Mouse (Mus musculus) liver, embryonic 15.5 days (tissue): ENCODE results near the gene Zfp689. TPM values are rescaled to one million over a fixed set of nuclear protein-coding genes. Genes with fewer than 3 reads are reported as not detected.
"Not testable (repeated sequence)": the region's sequence is repeated elsewhere in the genome, so short reads cannot be mapped to it uniquely, and the experiment has no call there.

Experiments
- ATAC-seq: fragments of 200-750 bp; cut with Nextera tagmentation; 2 replicates; pipeline ENCODE4 v1.8.0; 2017; ENCODE audit warnings: moderate number of reproducible peaks, mild to moderate bottlenecking, moderate library complexity; ENCODE audit not compliant: insufficient read depth
- H3K27ac ChIP-seq: fragments of 300-500 bp; sonication (generic); replicated peaks from 2 replicates; pipeline ENCODE4 v1.5.1; 2015; ENCODE audit warnings: mild to moderate bottlenecking, inconsistent platforms
- H3K27me3 ChIP-seq: fragments of 300-500 bp; sonication (generic); 2 replicates; pipeline ENCODE4 v1.6.1; 2015; ENCODE audit warnings: mild to moderate bottlenecking, inconsistent platforms
- H3K36me3 ChIP-seq: fragments of 300-500 bp; sonication (generic); replicated peaks from 2 replicates; pipeline ENCODE4 v1.6.1; 2015; ENCODE audit warnings: moderate library complexity, mild to moderate bottlenecking, inconsistent platforms
- H3K4me1 ChIP-seq: fragments of 300-500 bp; sonication (generic); replicated peaks from 2 replicates; pipeline ENCODE4 v1.6.1; 2015; ENCODE audit warnings: inconsistent platforms
- H3K4me2 ChIP-seq: fragments of 300-500 bp; sonication (generic); 2 replicates; pipeline ENCODE4 v1.6.1; 2015; ENCODE audit warnings: moderate library complexity, mild to moderate bottlenecking, inconsistent platforms
- H3K4me3 ChIP-seq: fragments of 300-500 bp; sonication (generic); replicated peaks from 2 replicates; pipeline ENCODE4 v1.5.1; 2015; ENCODE audit warnings: mild to moderate bottlenecking, inconsistent platforms
- H3K9ac ChIP-seq: fragments of 300-500 bp; sonication (generic); 2 replicates; pipeline ENCODE4 v1.6.1; 2015; ENCODE audit warnings: moderate library complexity, mild to moderate bottlenecking, inconsistent platforms
- H3K9me3 ChIP-seq: fragments of 300-500 bp; sonication (generic); replicated peaks from 2 replicates; pipeline ENCODE4 v1.6.1; 2016; ENCODE audit warnings: inconsistent platforms
- WGBS: fragments of 180-500 bp; shearing (Covaris S2); methylation state at CpG from one replicate; pipeline ENCODE4 v1.1.7; 2015; ENCODE audit warnings: mixed read lengths; ENCODE audit not compliant: insufficient replicate concordance; 5-methylcytosine and 5-hydroxymethylcytosine counted together
- polyA plus RNA-seq: library from polyadenylated mRNA; unstranded; fragments of >200 nt; fragmentation: Nextera tagmentation; extraction: Ambion mirVana; gene quantifications from 2 replicates; pipeline ENCODE4 v1.2.1, GENCODE M21; 2015

The Zfp689 gene
- polyA plus RNA-seq: 2.1 TPM in 2 replicates

- H3K4me3 ChIP-seq: peak within 1 kb of the TSS; percentile 81
- peak within 1 kb of the TSS; percentile 93 for H3K27ac ChIP-seq
- peak; percentile 92 for ATAC-seq
- H3K4me2 ChIP-seq: peak within 1 kb of the TSS; percentile 81
- under 1% methylated on average over 54 of the region's 54 CpGs for WGBS
- H3K36me3 ChIP-seq: peaks cover 39% of the 10 kb centered on the region
- H3K9me3 ChIP-seq: no peaks in the 10 kb centered on the region
- H3K9ac ChIP-seq: peak within 1 kb of the TSS; percentile 90
- no peaks in the 10 kb centered on the region for H3K27me3 ChIP-seq
- H3K4me1 ChIP-seq: peaks cover 52% of the 10 kb centered on the region
Observed at GRCm38 (mm10) chr7:127448521-127449300, at the start of gene Zfp689. TSS of gene Zfp689 (minus strand) at chr7:127449158.

GRCm38 (mm10) chr7:127498407-127498806 lies 49.4 kb upstream of the Zfp689 start:
- ATAC-seq: no peak
- no peaks in the 10 kb centered on the region; the same call in 1 of the 2 replicates for H3K27me3 ChIP-seq
- H3K9ac ChIP-seq: no peak overlapping the region
- no peaks in the 10 kb centered on the region for H3K36me3 ChIP-seq
- no peak overlapping the region for H3K4me3 ChIP-seq
- H3K9me3 ChIP-seq: no peaks in the 10 kb centered on the region
- no peak overlapping the region for H3K4me2 ChIP-seq
- H3K27ac ChIP-seq: no peak overlapping the region
- 36% methylated on average over 3 of the region's 3 CpGs for WGBS
- peaks cover 2% of the 10 kb centered on the region; the same call in 1 of the 2 replicates for H3K4me1 ChIP-seq

- Histone ChIP-seq H3K9ac (no peak overlapping the region), H3K9me3 (no peaks in the 10 kb centered on the region), H3K4me2 (no peak overlapping the region), H3K36me3 (peaks cover 4% of the 10 kb centered on the region), H3K4me3 (no peak overlapping the region), H3K27me3 (no peaks in the 10 kb centered on the region), H3K27ac (no peak overlapping the region; the same call in 1 of the 2 replicates), H3K4me1 (peaks cover 2% of the 10 kb centered on the region)
- WGBS: 61% methylated on average over 2 of the region's 2 CpGs
- ATAC-seq: peak; percentile 44
Observed at GRCm38 (mm10) chr7:127497382-127497781, 48.4 kb upstream of the Zfp689 start.

- Histone ChIP-seq H3K36me3 (peaks cover 31% of the 10 kb centered on the region), H3K4me2 (no peak overlapping the region), H3K9me3 (no peaks in the 10 kb centered on the region), H3K27ac (no peak overlapping the region), H3K4me3 (no peak overlapping the region), H3K27me3 (no peaks in the 10 kb centered on the region), H3K4me1 (peaks cover 2% of the 10 kb centered on the region), H3K9ac (no peak overlapping the region)
- ATAC-seq: no peak
Observed at GRCm38 (mm10) chr7:127494648-127495047, 45.7 kb upstream of the Zfp689 start.

- Histone ChIP-seq H3K27me3 (no peaks in the 10 kb centered on the region), H3K4me1 (peaks cover 2% of the 10 kb centered on the region), H3K27ac (no peak overlapping the region), H3K9me3 (no peaks in the 10 kb centered on the region), H3K36me3 (peaks cover 56% of the 10 kb centered on the region), H3K4me2 (no peak overlapping the region), H3K9ac (no peak overlapping the region), H3K4me3 (no peak overlapping the region)
- WGBS: 78% methylated on average over 3 of the region's 3 CpGs
- no peak for ATAC-seq
Observed at GRCm38 (mm10) chr7:127491846-127492245, 42.9 kb upstream of the Zfp689 start.

GRCm38 (mm10) chr7:127489982-127490381 lies 41.0 kb upstream of the Zfp689 start:
- no peak overlapping the region for H3K4me2 ChIP-seq
- WGBS: 86% methylated on average over 7 of the region's 7 CpGs
- H3K9me3 ChIP-seq: no peaks in the 10 kb centered on the region
- no peak overlapping the region for H3K27ac ChIP-seq
- ATAC-seq: no peak
- no peak overlapping the region for H3K9ac ChIP-seq
- no peak overlapping the region for H3K4me3 ChIP-seq
- H3K4me1 ChIP-seq: peaks cover 1% of the 10 kb centered on the region
- H3K36me3 ChIP-seq: peaks cover 75% of the 10 kb centered on the region
- H3K27me3 ChIP-seq: no peaks in the 10 kb centered on the region

GRCm38 (mm10) chr7:127488364-127488763 lies 39.4 kb upstream of the Zfp689 start:
- not testable (repeated sequence) for ATAC-seq, H3K4me2 ChIP-seq, H3K27me3 ChIP-seq, H3K9me3 ChIP-seq, H3K9ac ChIP-seq, H3K4me3 ChIP-seq, H3K27ac ChIP-seq, H3K4me1 ChIP-seq
- 83% methylated on average over 4 of the region's 5 CpGs for WGBS
- peaks cover 91% of the 10 kb centered on the region for H3K36me3 ChIP-seq

- no peaks in the 10 kb centered on the region for H3K27me3 ChIP-seq
- no peak for ATAC-seq
- H3K4me3 ChIP-seq: no peak overlapping the region
- WGBS: 85% methylated on average over 5 of the region's 5 CpGs
- no peak overlapping the region for H3K4me2 ChIP-seq
- peaks cover 22% of the 10 kb centered on the region for H3K4me1 ChIP-seq
- no peak overlapping the region for H3K27ac ChIP-seq
- H3K36me3 ChIP-seq: peaks cover 96% of the 10 kb centered on the region
- no peak overlapping the region for H3K9ac ChIP-seq
- no peaks in the 10 kb centered on the region for H3K9me3 ChIP-seq
Observed at GRCm38 (mm10) chr7:127485416-127485815, 36.5 kb upstream of the Zfp689 start.

- no peak for ATAC-seq
- H3K27ac ChIP-seq: peak overlapping the region; percentile 99
- peaks cover 57% of the 10 kb centered on the region for H3K4me1 ChIP-seq
- H3K9ac ChIP-seq: peak overlapping the region; percentile 99
- H3K9me3 ChIP-seq: no peaks in the 10 kb centered on the region
- 18% methylated on average over 2 of the region's 2 CpGs for WGBS
- peak overlapping the region; percentile 99 for H3K4me3 ChIP-seq
- peak overlapping the region; percentile 93 for H3K4me2 ChIP-seq
- no peaks in the 10 kb centered on the region for H3K27me3 ChIP-seq
- H3K36me3 ChIP-seq: peaks cover 65% of the 10 kb centered on the region
Observed at GRCm38 (mm10) chr7:127480321-127480720, 31.4 kb upstream of the Zfp689 start.

- H3K36me3 ChIP-seq: peaks cover 65% of the 10 kb centered on the region
- 3% methylated on average over 48 of the region's 48 CpGs for WGBS
- peak overlapping the region; percentile 93 for H3K4me2 ChIP-seq
- peak overlapping the region; percentile 99 for H3K27ac ChIP-seq
- peak overlapping the region; percentile 99 for H3K4me3 ChIP-seq
- no peaks in the 10 kb centered on the region for H3K9me3 ChIP-seq
- ATAC-seq: no peak
- no peaks in the 10 kb centered on the region for H3K27me3 ChIP-seq
- peaks cover 57% of the 10 kb centered on the region for H3K4me1 ChIP-seq
- H3K9ac ChIP-seq: peak overlapping the region; percentile 99
Observed at GRCm38 (mm10) chr7:127479318-127480225, 30.6 kb upstream of the Zfp689 start.
